Mouse (Mus musculus) cerebellum, adult 2 months (tissue): ENCODE measurements around the gene Bpgm.
A peak's percentile ranks its signal among the peaks of the same experiment; 100 is the strongest.

Source experiments
- CTCF ChIP-seq: fragments of 200-500 bp; IDR thresholded peaks from 2 replicates; pipeline ENCODE4 v1.5.1; 2011; ENCODE audit warnings: low read depth, mild to moderate bottlenecking, control low read depth, low read length, moderate library complexity, borderline replicate concordance; ENCODE audit not compliant: insufficient read depth
- POLR2A ChIP-seq: fragments of 200-500 bp; IDR thresholded peaks from 2 replicates; pipeline ENCODE4 v1.6.1; 2011; ENCODE audit warnings: low read length, control low read depth, borderline replicate concordance; ENCODE audit not compliant: insufficient read depth

DNA sequence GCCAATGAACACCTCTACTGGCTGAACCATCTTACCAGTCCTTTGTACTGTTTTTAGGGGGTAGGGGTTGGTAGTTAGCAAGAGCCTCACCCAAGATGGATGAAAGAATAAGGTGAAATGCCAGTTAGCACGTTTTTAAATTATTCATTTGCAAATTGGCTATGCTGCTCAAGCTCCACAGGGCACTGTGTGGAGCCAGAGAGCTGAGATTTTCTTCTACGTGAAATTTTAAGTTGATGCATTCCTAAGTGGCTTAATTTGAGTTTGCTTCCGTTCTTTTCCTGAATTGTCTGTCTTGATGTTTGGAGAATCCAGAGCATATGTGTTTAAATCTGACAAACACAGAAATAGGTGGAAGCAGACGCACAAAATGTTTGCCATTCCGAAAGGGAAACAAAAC is 38.6 kb downstream of the Bpgm start:
- TF ChIP-seq CTCF (peak; percentile 5; the same call in 1 of the 2 replicates), POLR2A (no peak)
